Mouse (Mus musculus) testis, adult 2 months (tissue): ENCODE results near the gene Pan3. TPM values are rescaled to one million over a fixed set of nuclear protein-coding genes. Genes with fewer than 3 reads are reported as not detected.

ENCODE experiments used
- H3K27ac ChIP-seq: fragments of 200-500 bp; 2 replicates; pipeline ENCODE4 v1.5.1; 2012; ENCODE audit warnings: low read depth, low read length; ENCODE audit not compliant: control insufficient read depth, insufficient read depth
- H3K27me3 ChIP-seq: fragments of 200-500 bp; 2 replicates; pipeline ENCODE4 v1.6.1; 2012; ENCODE audit warnings: mild to moderate bottlenecking, low read length, moderate library complexity; ENCODE audit not compliant: control insufficient read depth, insufficient read depth
- H3K36me3 ChIP-seq: fragments of 200-500 bp; 2 replicates; pipeline ENCODE4 v1.6.1; 2012; ENCODE audit warnings: mild to moderate bottlenecking, low read length; ENCODE audit not compliant: control insufficient read depth, insufficient read depth
- H3K4me1 ChIP-seq: fragments of 200-500 bp; 2 replicates; pipeline ENCODE4 v1.6.1; 2012; ENCODE audit warnings: low read length; ENCODE audit not compliant: control insufficient read depth, insufficient read depth
- H3K4me3 ChIP-seq: fragments of 200-500 bp; 2 replicates; pipeline ENCODE4 v1.5.1; 2012; ENCODE audit warnings: low read depth, mild to moderate bottlenecking, low read length, moderate library complexity, mixed read lengths; ENCODE audit not compliant: control insufficient read depth
- CTCF ChIP-seq: fragments of 200-500 bp; IDR thresholded peaks from 2 replicates; pipeline ENCODE4 v1.5.1; 2012; ENCODE audit warnings: low read depth, mild to moderate bottlenecking, inconsistent platforms, low read length, moderate library complexity; ENCODE audit not compliant: control insufficient read depth, insufficient read depth, insufficient replicate concordance
- POLR2A ChIP-seq: fragments of 200-500 bp; IDR thresholded peaks from 2 replicates; pipeline ENCODE4 v1.6.1; 2012; ENCODE audit warnings: low read depth, mild to moderate bottlenecking, inconsistent platforms, low read length, moderate library complexity; ENCODE audit not compliant: control insufficient read depth
- polyA plus RNA-seq: library from polyadenylated mRNA; depleted of rRNA; stranded (reverse); fragments of >200 nt; gene quantifications from 2 replicates; pipeline ENCODE4 v1.2.3, GENCODE M21; 2012

The Pan3 gene
- polyA plus RNA-seq, 1 experiment = 94.5 TPM

DNA sequence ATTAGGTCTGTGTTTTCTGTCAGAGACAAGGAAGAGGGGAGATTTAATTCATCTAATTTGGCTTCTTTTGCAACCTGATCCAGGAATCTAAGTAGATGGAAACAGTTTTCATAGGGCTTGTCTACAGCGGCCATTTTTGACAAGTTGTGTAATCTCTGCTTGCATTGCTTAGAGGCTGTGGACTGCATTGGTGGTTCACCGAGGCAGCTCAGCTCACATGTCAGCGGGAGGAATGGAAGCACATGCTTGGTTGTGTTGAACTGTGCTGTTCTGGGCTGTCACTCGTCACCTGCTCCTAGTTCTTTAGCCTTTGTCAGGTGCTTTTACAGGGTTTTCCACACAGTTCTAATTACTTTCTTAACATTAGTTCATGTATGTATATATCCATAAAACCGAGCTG lies 60.9 kb downstream of the Pan3 start:
- Histone ChIP-seq H3K27me3 (no peaks in the 10 kb centered on the region), H3K27ac (no peak overlapping the region), H3K4me3 (no peak overlapping the region), H3K4me1 (no peaks in the 10 kb centered on the region), H3K36me3 (no peaks in the 10 kb centered on the region; the same call in 1 of the 2 replicates)
- no peak for TF ChIP-seq CTCF
- no peak for TF ChIP-seq POLR2A

- Histone ChIP-seq H3K27me3 (no peaks in the 10 kb centered on the region), H3K36me3 (no peaks in the 10 kb centered on the region; the same call in 1 of the 2 replicates), H3K4me3 (no peak overlapping the region), H3K4me1 (no peaks in the 10 kb centered on the region), H3K27ac (no peak overlapping the region)
- no peak for TF ChIP-seq POLR2A
- TF ChIP-seq CTCF = no peak
These were observed 62.5 kb downstream of the Pan3 start for GRCm38 (mm10) chr5:147492511-147492910.

- H3K4me1 ChIP-seq = no peaks in the 10 kb centered on the region
- TF ChIP-seq POLR2A (no peak), CTCF (no peak)
- H3K4me3 ChIP-seq = no peak overlapping the region
- H3K27ac ChIP-seq = no peak overlapping the region
- no peaks in the 10 kb centered on the region for H3K27me3 ChIP-seq
- H3K36me3 ChIP-seq = no peaks in the 10 kb centered on the region; the same call in 1 of the 2 replicates
These were observed 63.2 kb downstream of the Pan3 start for GRCm38 (mm10) chr5:147493205-147493604.

DNA sequence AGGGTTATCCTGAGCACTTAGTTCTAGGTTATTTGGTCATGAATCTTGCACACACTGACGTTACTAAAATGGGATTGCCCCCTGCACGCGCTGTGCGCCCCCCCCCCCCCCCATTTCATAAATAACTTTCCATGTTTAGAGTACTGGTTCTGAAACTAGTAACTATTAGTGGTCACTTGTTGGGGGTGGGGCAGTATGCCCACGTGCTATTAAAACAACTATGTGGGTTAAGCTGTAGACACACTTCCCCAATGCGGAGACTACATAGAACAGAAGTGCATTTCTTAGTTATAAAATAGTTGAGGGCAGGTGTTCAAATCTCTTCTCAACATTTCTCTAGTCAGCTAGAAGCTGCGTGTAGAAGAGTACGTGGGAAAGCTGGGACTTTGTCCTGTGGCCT lies 63.7 kb downstream of the Pan3 start:
- H3K4me1 ChIP-seq = no peaks in the 10 kb centered on the region
- no peak for TF ChIP-seq POLR2A
- TF ChIP-seq CTCF = no peak
- H3K27me3 ChIP-seq = no peaks in the 10 kb centered on the region
- H3K36me3 ChIP-seq = no peaks in the 10 kb centered on the region; the same call in 1 of the 2 replicates
- H3K27ac ChIP-seq = no peak overlapping the region
- no peak overlapping the region for H3K4me3 ChIP-seq

GRCm38 (mm10) chr5:147494388-147494787 lies 64.4 kb downstream of the Pan3 start:
- no peaks in the 10 kb centered on the region for H3K27me3 ChIP-seq
- TF ChIP-seq POLR2A = no peak
- TF ChIP-seq CTCF = no peak

GRCm38 (mm10) chr5:147494791-147495376 lies 64.9 kb downstream of the Pan3 start:
- no peaks in the 10 kb centered on the region for H3K4me1 ChIP-seq
- no peak overlapping the region for H3K27ac ChIP-seq
- TF ChIP-seq POLR2A (no peak), CTCF (no peak)
- no peaks in the 10 kb centered on the region; the same call in 1 of the 2 replicates for H3K36me3 ChIP-seq
- no peaks in the 10 kb centered on the region for H3K27me3 ChIP-seq
- no peak overlapping the region for H3K4me3 ChIP-seq

More at GRCm38 (mm10) chr5:147494388-147494787, 64.4 kb downstream of the Pan3 start:
- H3K27ac ChIP-seq = no peak overlapping the region
- no peaks in the 10 kb centered on the region; the same call in 1 of the 2 replicates for H3K36me3 ChIP-seq
- H3K4me3 ChIP-seq = no peak overlapping the region
- no peaks in the 10 kb centered on the region for H3K4me1 ChIP-seq

GRCm38 (mm10) chr5:147495961-147496360 lies 66.0 kb downstream of the Pan3 start:
- TF ChIP-seq POLR2A = no peak
- no peak for TF ChIP-seq CTCF

More at GRCm38 (mm10) chr5:147495961-147496360, 66.0 kb downstream of the Pan3 start:
- no peaks in the 10 kb centered on the region for H3K4me1 ChIP-seq
- H3K27me3 ChIP-seq = no peaks in the 10 kb centered on the region
- no peak overlapping the region for H3K27ac ChIP-seq
- no peak overlapping the region for H3K4me3 ChIP-seq
- H3K36me3 ChIP-seq = no peaks in the 10 kb centered on the region; the same call in 1 of the 2 replicates
